In the genomic region with DNA sequence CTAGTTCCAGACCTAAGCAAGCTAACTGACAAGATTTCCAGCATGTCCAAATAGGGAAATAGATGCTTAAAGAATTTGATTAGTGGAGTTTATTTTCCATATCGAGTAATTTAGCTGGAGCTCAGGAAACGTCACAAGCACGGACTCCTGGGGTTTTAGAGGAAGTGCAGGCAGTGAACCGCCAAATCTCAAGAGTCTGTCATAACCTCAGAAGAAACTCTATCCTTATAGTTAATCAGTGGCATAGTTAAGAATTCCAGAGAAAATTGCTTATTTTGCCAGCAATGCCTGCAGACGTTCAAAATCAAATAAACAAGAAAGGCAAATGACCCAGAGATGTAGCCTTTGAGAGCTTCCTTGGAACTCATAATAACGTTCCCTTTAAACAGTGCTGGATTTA, we compare ENCODE assay signal across 18 mouse cellular contexts.
DNase-seq lines count a peak whose midpoint lies in the region; ATAC-seq and TF ChIP-seq lines count a peak whose summit lies in the region.
"Had no signal": no experiment of that assay in that cellular context is flagged by ENCODE, and none has a peak within 500 bp of the region (broad histone marks: within the 10 kb centered on the region; RNA-seq: fewer than 3 reads in every experiment).

No protein-coding gene starts in this region.

- no peak overlapping the region for H3K4me3 ChIP-seq in embryonic facial prominence, embryonic 15.5 days (replicated peaks)
- no peak overlapping the region for H3K4me3 ChIP-seq in forebrain, embryonic 12.5 days (replicated peaks)
- H3K4me3 ChIP-seq in forebrain, embryonic 10.5 days = no peak overlapping the region
- H3K4me3 ChIP-seq: heart, embryonic 15.5 days; limb, embryonic 15.5 days; liver, embryonic 15.5 days had no signal

- H3K4me1 ChIP-seq in embryonic facial prominence, embryonic 15.5 days = no peaks in the 10 kb centered on the region
- no peaks in the 10 kb centered on the region for H3K4me1 ChIP-seq in forebrain, embryonic 12.5 days
- no peaks in the 10 kb centered on the region for H3K4me1 ChIP-seq in forebrain, embryonic 10.5 days
- H3K4me1 ChIP-seq: heart, embryonic 15.5 days; liver, embryonic 15.5 days had no signal

- no peaks in the 10 kb centered on the region for H3K27me3 ChIP-seq in Patski
- H3K27me3 ChIP-seq in embryonic facial prominence, embryonic 15.5 days = no peaks in the 10 kb centered on the region
- no peaks in the 10 kb centered on the region for H3K27me3 ChIP-seq in forebrain, embryonic 12.5 days
- H3K27me3 ChIP-seq in forebrain, embryonic 10.5 days (ENCODE audit: poor library complexity, severe bottlenecking) = no peaks in the 10 kb centered on the region
- H3K27me3 ChIP-seq: heart, embryonic 15.5 days; limb, embryonic 15.5 days; liver, embryonic 15.5 days had no signal

- TF ChIP-seq CTCF in Patski (IDR thresholded peaks at IDR 0.05) = no peak

- POLR2A ChIA-PET in Patski (lab: Charles Lee) = no interaction called here

- peak; percentile 91 for ATAC-seq in Patski
- ATAC-seq in embryonic facial prominence, embryonic 15.5 days (ENCODE audit: insufficient number of reproducible peaks, low FRiP score, low TSS enrichment, low read depth) = peak; percentile 51; the same call in 1 of the 2 replicates
- no peak for ATAC-seq in forebrain, embryonic 12.5 days (ENCODE audit: low FRiP score)
- ATAC-seq: hindbrain, embryonic 16.5 days; lung, postnatal 0 days had no signal

- in situ Hi-C loops in Patski (cut with MboI; ENCODE audit: low pct_unique_long_range_greater_than_20kb) = no loop called here

- CTCF ChIA-PET in Patski (lab: Charles Lee) = no interaction called here

- WGBS in embryonic facial prominence, embryonic 15.5 days = 35% methylated on average over 6 of the region's 6 CpGs
- WGBS in forebrain, embryonic 12.5 days = 81% methylated on average over 6 of the region's 6 CpGs
- 78% methylated on average over 6 of the region's 6 CpGs for WGBS in forebrain, embryonic 10.5 days

- DNase-seq in embryo, embryonic 10.5 days (ENCODE audit: low spot score) = peak; percentile 7
- DNase-seq in embryo, embryonic 9.5 days (ENCODE audit: extremely low spot score) = no peak
- DNase-seq in kidney, adult 9 months = peak; percentile 14
- no peak for DNase-seq in kidney, postnatal 14 days
- no peak for DNase-seq in Patski (ENCODE audit: low read depth, low spot score)
- DNase-seq in forebrain, embryonic 10.5 days (ENCODE audit: extremely low spot score, low spot score) = no peak
- DNase-seq: adrenal gland, postnatal 10 days; cerebellum, adult 18-20 months; kidney, adult 18-20 months; thymus, postnatal 14 days had no signal

- H3K9me3 ChIP-seq in embryonic facial prominence, embryonic 15.5 days (replicated peaks) = no peaks in the 10 kb centered on the region
- H3K9me3 ChIP-seq in forebrain, embryonic 12.5 days = no peaks in the 10 kb centered on the region
- no peaks in the 10 kb centered on the region for H3K9me3 ChIP-seq in forebrain, embryonic 10.5 days
- H3K9me3 ChIP-seq: limb, embryonic 15.5 days; liver, embryonic 15.5 days had no signal

- no peak overlapping the region for H3K9ac ChIP-seq in embryonic facial prominence, embryonic 15.5 days
- no peak overlapping the region for H3K9ac ChIP-seq in forebrain, embryonic 12.5 days
- H3K9ac ChIP-seq: heart, embryonic 15.5 days; limb, embryonic 15.5 days; liver, embryonic 15.5 days had no signal

- no peak overlapping the region for H3K4me2 ChIP-seq in embryonic facial prominence, embryonic 15.5 days (replicated peaks)
- H3K4me2 ChIP-seq in forebrain, embryonic 12.5 days = no peak overlapping the region
- H3K4me2 ChIP-seq: heart, embryonic 15.5 days; limb, embryonic 15.5 days; liver, embryonic 15.5 days; midbrain, embryonic 11.5 days had no signal

- no peaks in the 10 kb centered on the region for H3K36me3 ChIP-seq in embryonic facial prominence, embryonic 15.5 days
- no peaks in the 10 kb centered on the region for H3K36me3 ChIP-seq in forebrain, embryonic 12.5 days (replicated peaks)
- H3K36me3 ChIP-seq in forebrain, embryonic 10.5 days (replicated peaks) = no peaks in the 10 kb centered on the region
- H3K36me3 ChIP-seq: heart, embryonic 15.5 days; limb, embryonic 15.5 days; liver, embryonic 15.5 days had no signal

- H3K27ac ChIP-seq in embryonic facial prominence, embryonic 15.5 days (replicated peaks) = 0 out of 2 replicates have a peak overlapping the region, but pooled peaks have one; percentile 11
- no peak overlapping the region for H3K27ac ChIP-seq in forebrain, embryonic 12.5 days
- H3K27ac ChIP-seq in forebrain, embryonic 10.5 days = no peak overlapping the region
- H3K27ac ChIP-seq: limb, embryonic 15.5 days; liver, embryonic 15.5 days had no signal

Comparison
In these comparisons a context has a peak if more than half of its experiments do, and no peak if none do; other contexts are left out.
1. DNase-seq: peak in embryo, embryonic 10.5 days (single experiment) and kidney, adult 9 months (single experiment); none in embryo, embryonic 9.5 days (single experiment), kidney, postnatal 14 days (single experiment), Patski (single experiment) and forebrain, embryonic 10.5 days (single experiment).